Mouse (Mus musculus) bone marrow macrophage, adult 2 months (primary cell): ENCODE results near the gene Zfp691. TPM values are rescaled to one million over a fixed set of nuclear protein-coding genes. Genes with fewer than 3 reads are reported as not detected.

Experiments
- H3K27ac ChIP-seq: 2 replicates; pipeline ENCODE4 v1.5.1; 2012; ENCODE audit warnings: low read depth, low read length; ENCODE audit not compliant: insufficient read depth
- H3K4me1 ChIP-seq: 2 replicates; pipeline ENCODE4 v1.6.1; 2012; ENCODE audit warnings: low read length; ENCODE audit not compliant: control insufficient read depth, insufficient read depth
- H3K4me3 ChIP-seq: 2 replicates; pipeline ENCODE4 v1.5.1; 2012; ENCODE audit warnings: mild to moderate bottlenecking, low read length, moderate library complexity; ENCODE audit not compliant: insufficient read depth
- CTCF ChIP-seq: IDR thresholded peaks from 2 replicates; pipeline ENCODE4 v1.5.1; 2012; ENCODE audit warnings: low read depth, mild to moderate bottlenecking, low read length, moderate library complexity
- POLR2A ChIP-seq: IDR thresholded peaks from 2 replicates; pipeline ENCODE4 v1.6.1; 2012; ENCODE audit warnings: mild to moderate bottlenecking, low read depth, low read length, borderline replicate concordance
- polyA plus RNA-seq: library from polyadenylated mRNA; stranded (reverse); fragments of >200 nt; gene quantifications from 2 replicates; pipeline ENCODE4 v1.2.4, GENCODE M21; 2012; ENCODE audit not compliant: missing spikeins, insufficient read depth, insufficient read length

Gene Zfp691
- polyA plus RNA-seq, 1 experiment = 6.9 TPM

DNA sequence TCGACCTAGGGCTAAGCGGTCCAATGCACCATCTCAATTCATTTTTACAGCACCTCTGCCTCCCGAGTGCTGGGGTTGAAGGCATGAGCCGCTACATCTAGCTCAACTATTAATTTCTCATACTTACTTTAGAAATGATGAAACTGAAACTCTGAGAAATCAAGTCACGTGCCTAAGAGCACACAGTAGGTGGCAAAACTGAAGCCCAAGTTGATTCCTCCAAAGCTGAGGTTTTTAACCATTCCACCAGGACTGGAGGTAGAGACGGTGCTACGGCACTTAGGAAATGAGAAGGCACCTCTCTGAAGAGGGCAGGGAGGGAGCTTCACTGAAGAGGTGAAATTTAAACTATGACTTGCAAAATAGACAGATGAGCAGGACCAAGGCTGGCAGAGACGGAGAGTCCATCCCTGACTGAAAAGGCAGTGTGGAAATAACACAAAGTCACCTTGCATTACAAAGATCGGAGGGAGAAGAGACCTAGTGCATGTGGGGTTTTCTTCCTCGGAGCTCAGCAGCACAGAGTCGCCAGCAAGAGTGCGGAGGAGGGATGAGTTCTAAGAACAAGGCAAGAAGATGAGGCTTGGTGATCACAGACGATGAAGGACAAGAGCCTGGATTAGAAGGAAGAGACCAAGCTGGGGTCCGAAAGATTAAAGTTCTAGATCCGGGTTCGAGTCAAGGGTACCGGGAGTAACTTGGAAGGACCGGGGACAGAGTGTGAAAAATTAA is 910 bp downstream of the Zfp691 start:
- Histone ChIP-seq H3K27ac (no peak overlapping the region), H3K4me1 (peaks cover 6% of the 10 kb centered on the region; the same call in 1 of the 2 replicates), H3K4me3 (peak overlapping the region; percentile 89)
- TF ChIP-seq CTCF = no peak
- TF ChIP-seq POLR2A = no peak

- Histone ChIP-seq H3K27ac (no peak overlapping the region), H3K4me1 (no peaks in the 10 kb centered on the region), H3K4me3 (no peak overlapping the region)
- no peak for TF ChIP-seq POLR2A
- peak; percentile 43; the same call in 1 of the 2 replicates for TF ChIP-seq CTCF
These were observed 6.3 kb downstream of the Zfp691 start for GRCm38 (mm10) chr4:119167663-119168062.

GRCm38 (mm10) chr4:119167068-119167467 is 6.9 kb downstream of the Zfp691 start:
- no peak for TF ChIP-seq POLR2A
- no peak for TF ChIP-seq CTCF
- Histone ChIP-seq H3K4me1 (no peaks in the 10 kb centered on the region), H3K27ac (no peak overlapping the region), H3K4me3 (no peak overlapping the region)

DNA sequence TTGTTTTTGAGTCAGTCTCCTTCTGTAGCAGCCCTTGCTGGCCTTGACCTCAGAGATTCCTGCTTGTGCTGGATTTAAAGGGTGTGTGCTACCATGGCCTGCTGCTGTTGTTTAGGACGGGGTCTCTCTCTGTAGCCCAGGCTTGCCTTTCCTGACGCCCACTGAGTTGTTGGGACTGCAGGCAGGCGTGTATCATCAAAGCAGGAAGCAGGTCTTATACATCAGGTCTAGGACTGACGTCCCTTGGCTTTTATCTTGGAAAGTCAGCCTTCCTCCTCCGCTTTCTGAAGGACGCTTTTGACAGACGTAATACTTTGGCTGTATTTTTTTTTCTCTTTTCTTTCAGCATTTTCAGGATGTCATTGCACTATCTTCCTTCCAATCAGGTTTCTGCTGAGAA is 8.1 kb downstream of the Zfp691 start:
- no peak overlapping the region for H3K4me3 ChIP-seq
- H3K4me1 ChIP-seq = no peaks in the 10 kb centered on the region
- no peak for TF ChIP-seq CTCF
- no peak for TF ChIP-seq POLR2A
- no peak overlapping the region for H3K27ac ChIP-seq

GRCm38 (mm10) chr4:119162990-119163389 is 11.0 kb downstream of the Zfp691 start:
- no peak overlapping the region for H3K27ac ChIP-seq
- no peak for TF ChIP-seq CTCF
- no peak for TF ChIP-seq POLR2A
- no peaks in the 10 kb centered on the region for H3K4me1 ChIP-seq
- no peak overlapping the region for H3K4me3 ChIP-seq

GRCm38 (mm10) chr4:119161358-119161757 is 12.6 kb downstream of the Zfp691 start:
- no peak overlapping the region for H3K27ac ChIP-seq
- TF ChIP-seq CTCF (no peak), POLR2A (no peak)
- no peaks in the 10 kb centered on the region for H3K4me1 ChIP-seq
- no peak overlapping the region for H3K4me3 ChIP-seq

GRCm38 (mm10) chr4:119157891-119158290 is 16.1 kb downstream of the Zfp691 start:
- Histone ChIP-seq H3K4me3 (no peak overlapping the region), H3K27ac (no peak overlapping the region), H3K4me1 (no peaks in the 10 kb centered on the region)
- TF ChIP-seq CTCF (no peak), POLR2A (no peak)

GRCm38 (mm10) chr4:119157186-119157585 is 16.8 kb downstream of the Zfp691 start:
- no peak overlapping the region for H3K4me3 ChIP-seq
- no peak overlapping the region for H3K27ac ChIP-seq
- no peaks in the 10 kb centered on the region for H3K4me1 ChIP-seq
- TF ChIP-seq CTCF (no peak), POLR2A (no peak)

DNA sequence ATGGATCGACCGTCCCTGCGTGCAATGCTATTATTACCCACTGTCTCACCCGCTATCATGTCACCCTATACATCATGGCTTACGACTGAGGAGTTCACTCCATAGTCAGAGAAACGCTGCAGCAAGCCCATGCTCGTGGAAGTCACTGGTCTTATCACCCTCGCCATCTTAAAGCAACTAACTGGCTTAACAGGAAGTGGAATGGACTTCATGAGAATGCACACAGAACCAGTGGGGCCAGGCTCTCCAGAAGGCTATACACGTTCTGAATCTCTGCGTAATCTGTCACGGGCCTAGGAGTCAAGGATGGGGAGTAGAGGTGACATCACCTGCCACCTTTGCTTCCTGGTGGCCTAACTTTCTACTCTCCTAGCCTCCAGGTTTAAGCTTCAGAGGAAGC is 25.3 kb downstream of the Zfp691 start:
- Histone ChIP-seq H3K4me3 (no peak overlapping the region), H3K27ac (no peak overlapping the region), H3K4me1 (no peaks in the 10 kb centered on the region)
- TF ChIP-seq POLR2A (no peak), CTCF (no peak)

DNA sequence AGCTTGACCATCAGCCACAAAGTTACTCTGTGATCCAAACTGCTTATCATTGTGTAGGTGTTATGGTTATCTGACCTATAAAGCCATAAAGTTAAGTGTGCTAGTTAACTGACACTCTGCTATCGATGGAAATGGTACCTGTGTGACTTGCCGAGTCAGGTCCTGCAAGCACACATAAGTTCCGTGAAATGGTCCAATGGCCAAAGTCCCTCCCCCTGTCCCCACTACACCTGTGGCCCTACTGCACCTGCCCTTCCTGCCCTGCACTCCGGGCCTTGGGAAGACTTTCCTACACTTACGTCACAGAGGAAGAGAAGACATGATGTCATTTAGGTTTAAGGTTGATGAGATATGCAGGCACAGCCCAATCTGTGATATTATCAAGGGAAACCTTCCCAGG is 26.6 kb downstream of the Zfp691 start:
- Histone ChIP-seq H3K4me3 (no peak overlapping the region), H3K4me1 (no peaks in the 10 kb centered on the region), H3K27ac (no peak overlapping the region)
- no peak for TF ChIP-seq CTCF
- no peak for TF ChIP-seq POLR2A

DNA sequence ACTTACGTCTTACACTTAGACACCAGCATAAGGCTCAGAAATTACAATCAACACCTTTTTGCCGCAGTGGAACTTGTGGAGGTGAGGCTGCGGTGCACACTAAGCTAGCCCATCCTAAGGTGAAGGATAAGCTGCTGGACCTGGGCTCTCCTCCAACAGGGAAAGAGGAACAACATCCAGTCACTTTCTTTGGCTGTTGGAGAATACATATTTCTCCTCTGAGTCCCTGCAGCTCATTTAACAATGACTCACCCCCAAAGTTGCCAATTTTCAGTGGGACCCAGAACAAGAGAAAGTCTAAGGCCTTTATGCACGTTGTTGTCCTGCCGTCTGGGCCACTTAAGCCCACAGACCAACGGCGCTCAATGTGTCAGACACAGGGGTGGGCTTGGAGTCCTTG is 27.2 kb downstream of the Zfp691 start:
- Histone ChIP-seq H3K4me3 (no peak overlapping the region), H3K4me1 (no peaks in the 10 kb centered on the region), H3K27ac (no peak overlapping the region)
- TF ChIP-seq CTCF (no peak), POLR2A (no peak)
